Mouse (Mus musculus) left cerebral cortex, postnatal 36 days (tissue): Measurements from ENCODE around the gene Manba. TPM values are rescaled to one million over a fixed set of nuclear protein-coding genes. Genes with fewer than 3 reads are reported as not detected.

Source experiments
- DNase-seq, 2 experiments: peaks; one replicate each; pipeline ENCODE4 v3.0.0; 2021 to 2022; ENCODE audit warnings: low spot score in 2 of 2, mixed read lengths in 1 of 2
- intact Hi-C: fragments of 180-260 bp; cut with DNase I; formaldehyde crosslinking; loops from one replicate; pipeline ENCODE4 v1.15.1; 2025
- total RNA-seq, 2 experiments: library from RNA; stranded (reverse); gene quantifications; 2 replicates each; pipeline ENCODE4 v1.2.3; 2021

Manba gene
- total RNA-seq, 2 experiments from 2014 or later: 7.2 to 9.9 TPM

DNA sequence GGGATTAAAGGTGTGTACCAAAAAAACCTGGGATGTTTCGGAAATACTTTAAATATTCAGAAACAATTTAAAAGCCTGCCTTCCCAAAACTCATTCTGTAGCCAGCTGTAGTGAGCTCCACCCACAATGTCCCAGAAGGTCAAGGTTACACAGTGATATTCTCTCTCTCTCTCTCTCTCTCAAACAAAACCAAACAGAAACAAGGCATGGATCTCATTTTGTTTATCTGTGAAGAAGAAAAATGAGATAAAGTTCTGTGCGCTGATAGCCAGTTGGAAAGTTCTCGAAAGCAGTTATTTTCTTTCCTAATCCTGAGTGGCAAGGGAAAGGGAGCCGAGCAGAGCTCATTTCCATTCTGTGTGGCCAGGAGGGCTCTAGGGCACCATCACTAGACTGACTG lies 120.1 kb downstream of the Manba start:
- no peak for DNase-seq
- intact Hi-C loops: no loop called here

DNA sequence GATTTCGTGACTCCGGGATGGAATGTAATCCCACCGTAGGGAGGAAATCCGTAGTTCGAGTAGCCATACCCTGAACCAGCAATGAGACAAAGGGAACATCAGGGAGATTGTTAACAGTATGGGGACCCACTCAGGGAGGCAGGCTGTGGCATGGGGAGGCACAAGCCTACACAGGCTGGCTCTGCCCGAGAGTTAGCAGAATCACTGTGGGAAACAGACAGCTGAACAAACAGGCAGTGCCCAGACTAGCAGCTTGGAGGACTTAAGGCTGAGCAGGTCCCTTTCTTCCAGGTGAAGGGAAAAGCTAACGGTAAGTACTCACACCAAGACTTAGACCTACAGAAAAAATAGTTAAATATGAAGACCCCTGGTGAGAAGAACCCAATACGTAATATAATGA lies 121.2 kb downstream of the Manba start:
- intact Hi-C loops: no loop called here
- DNase-seq: no peak

DNA sequence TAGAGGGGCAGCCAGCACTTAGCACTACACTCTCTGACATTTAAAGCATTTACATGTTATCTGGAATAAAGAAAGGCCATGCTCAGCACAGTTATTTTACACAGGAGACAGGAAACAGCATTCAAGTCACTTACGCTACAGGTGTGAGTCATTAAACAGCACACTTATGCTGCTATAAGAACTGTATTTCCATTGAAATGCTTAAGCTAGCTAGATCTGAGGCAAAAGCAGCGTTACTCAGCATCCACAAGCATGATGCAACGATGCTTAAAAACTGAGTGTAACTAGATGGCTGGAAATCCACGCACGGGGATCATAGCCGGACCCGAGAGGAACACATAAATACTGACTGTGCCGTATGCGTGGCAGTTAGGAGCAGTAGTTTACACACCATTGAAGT lies 121.6 kb downstream of the Manba start:
- no peak for DNase-seq
- intact Hi-C loops: no loop called here

- DNase-seq: no peak
- intact Hi-C loops: no loop called here
These were observed 122.5 kb downstream of the Manba start for GRCm38 (mm10) chr3:135607660-135608473.

DNA sequence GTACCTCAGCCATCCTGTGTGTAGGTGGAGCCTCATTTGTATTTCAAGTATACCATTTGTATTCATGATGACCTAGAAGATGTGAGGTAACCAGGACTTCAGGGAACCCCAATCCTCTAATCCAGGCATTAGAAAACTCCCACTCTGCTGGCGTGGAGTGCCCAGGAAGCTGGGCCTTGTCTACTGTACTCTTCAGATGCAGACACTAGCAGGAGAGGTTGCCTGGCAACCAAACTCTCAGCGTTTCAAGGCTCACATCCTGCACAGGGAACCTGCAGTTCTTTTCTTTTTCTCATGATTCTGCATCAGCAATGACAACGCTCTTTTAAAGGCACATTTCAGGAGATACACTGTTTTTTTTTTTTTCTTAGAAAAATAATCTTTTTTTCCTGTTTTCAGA lies 124.8 kb downstream of the Manba start:
- DNase-seq: peak; percentile 48 to 61
- intact Hi-C loops: loop anchor here (5.0 kb wide), 1 partner anchor 82 kb away; the partner anchor contains the start of gene Nfkb1

- intact Hi-C loops: loop anchor here (5.0 kb wide), 1 partner anchor 78 kb away; the partner anchor contains the start of gene Nfkb1
These were observed 129.0 kb downstream of the Manba start for GRCm38 (mm10) chr3:135614376-135614775.

DNA sequence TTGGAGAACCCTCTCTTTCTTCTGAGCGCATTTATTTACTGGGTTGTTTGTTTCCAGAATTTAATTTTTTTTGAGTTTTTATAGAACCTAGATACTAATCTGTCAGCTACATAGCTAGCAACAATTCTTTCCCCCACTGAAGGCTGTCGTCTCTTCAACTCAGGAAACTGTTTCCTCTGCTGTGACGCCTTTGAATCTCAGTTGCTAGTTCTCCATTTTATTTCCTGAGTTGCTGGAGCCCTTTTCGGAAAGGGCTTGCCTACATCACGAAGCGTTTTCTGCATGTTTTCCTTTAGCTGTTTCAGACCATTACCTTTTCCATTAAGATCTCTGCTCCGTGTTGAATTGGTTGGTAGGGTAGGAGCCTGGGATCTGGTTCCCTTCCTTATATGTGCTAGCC lies 131.3 kb downstream of the Manba start:
- DNase-seq: no peak
- intact Hi-C loops: no loop called here

More at GRCm38 (mm10) chr3:135614376-135614775, 129.0 kb downstream of the Manba start:
- no peak for DNase-seq

Other genes with a start within 250 kb of the Manba start
- 1 to 10 TPM; 2.2 to 4.3 TPM for gene Bdh2, start 204.4 kb upstream of the Manba start, total RNA-seq
- 1 to 10 TPM; 3.0 to 3.9 TPM for gene Slc9b2, start 177.9 kb upstream of the Manba start, total RNA-seq
- under 1 TPM in 1 of 2 experiments, not detected in 1; 0.64 TPM for gene Slc9b1, start 137.6 kb upstream of the Manba start, total RNA-seq
- gene Cisd2, start 61.7 kb upstream of the Manba start, total RNA-seq: 10 to 100 TPM; 37.5 to 38.5 TPM
- gene Ube2d3, start 47.5 kb upstream of the Manba start, total RNA-seq: 100 to 1,000 TPM; 227 to 231 TPM
- gene Nfkb1, start 205.9 kb downstream of the Manba start, total RNA-seq: 10 to 100 TPM; 16.3 to 23.0 TPM